Comparison of ENCODE assay signal across 12 mouse cellular contexts in genomic region chr14:57069906-57070305, GRCm38 (mm10). TPM values are rescaled to one million over a fixed set of nuclear protein-coding genes. Genes with fewer than 3 reads are reported as not detected.
DNase-seq lines count a peak whose midpoint lies in the region; ATAC-seq and TF ChIP-seq lines count a peak whose summit lies in the region.
"Not testable (repeated sequence)": the region's sequence is repeated elsewhere in the genome, so short reads cannot be mapped to it uniquely, and the experiment has no call there.
"Had no signal": no experiment of that assay in that cellular context is flagged by ENCODE, and none has a peak within 500 bp of the region (broad histone marks: within the 10 kb centered on the region; RNA-seq: fewer than 3 reads in every experiment).

No protein-coding gene starts in this region.

- not testable (repeated sequence) for H3K27me3 ChIP-seq in cerebellum, adult 2 months (ENCODE audit: control insufficient read depth, insufficient read depth, low read length); intestine, embryonic 14.5 days (replicated peaks; ENCODE audit: control insufficient read depth, insufficient read depth, low read length)

- H3K36me3 ChIP-seq in intestine, embryonic 14.5 days (ENCODE audit: control insufficient read depth, insufficient read depth, low read length) = not testable (repeated sequence)

- H3K27ac ChIP-seq in cerebellum, adult 2 months (ENCODE audit: insufficient read depth, low read length); intestine, embryonic 14.5 days (ENCODE audit: low read depth): not testable (repeated sequence)

- not testable (repeated sequence) for ATAC-seq in intestine, embryonic 14.5 days (replicated peaks; ENCODE audit: low FRiP score, low TSS enrichment, low read depth)
- peak; percentile 91 for ATAC-seq in megakaryocyte progenitor cell, adult 5-6 weeks (replicated peaks; ENCODE audit: poor library complexity)

- 0% methylated on average over 2 of the region's 2 CpGs for WGBS in cerebellum, adult 2 months
- 4% methylated on average over 2 of the region's 2 CpGs for WGBS in intestine, embryonic 14.5 days

- peak; percentile 25; the same call in 1 of the 2 replicates for TF ChIP-seq CTCF in cerebellum, adult 2 months (IDR thresholded peaks at IDR 0.05; ENCODE audit: borderline replicate concordance, insufficient read depth, low read depth, low read length)

- H3K4me3 ChIP-seq in cerebellum, adult 2 months (replicated peaks; ENCODE audit: insufficient read depth, low read depth, low read length); intestine, embryonic 14.5 days (ENCODE audit: low read depth, low read length): not testable (repeated sequence)

- not testable (repeated sequence) for H3K4me1 ChIP-seq in cerebellum, adult 2 months (ENCODE audit: control insufficient read depth, insufficient read depth, low read length); intestine, embryonic 14.5 days (replicated peaks; ENCODE audit: control insufficient read depth, insufficient read depth, low read length)

- intact Hi-C loops in left cerebral cortex, postnatal 36 days (cut with DNase I) = not testable (repeated sequence)

- DNase-seq in ZHBTc4 (ENCODE audit: low read depth, low spot score) = peak; percentile 72
- peak; percentile 9 to 33 for DNase-seq in cerebellum, adult 2 months
- DNase-seq in forelimb bud, embryonic 11.5 days (ENCODE audit: low read depth, low spot score) = peak; percentile 78
- peak; percentile 75 for DNase-seq in intestine, embryonic 14.5 days (ENCODE audit: low spot score)
- peak; percentile 18 to 19 for DNase-seq in left cerebral cortex, postnatal 36 days (ENCODE audit: low spot score in 2 of 2)
- peak; percentile 19 for DNase-seq in spleen, adult 12 weeks (ENCODE audit: low spot score)

- not testable (repeated sequence) for TF ChIP-seq POLR2A in cerebellum, adult 2 months (IDR thresholded peaks at IDR 0.05; ENCODE audit: borderline replicate concordance, insufficient read depth, low read length)

- not testable (repeated sequence) for H3K9ac ChIP-seq in intestine, embryonic 14.5 days (ENCODE audit: low read length)

- not testable (repeated sequence) for H3K9me3 ChIP-seq in intestine, embryonic 14.5 days (ENCODE audit: control insufficient read depth, low read length)

- H3K4me2 ChIP-seq in intestine, embryonic 14.5 days (ENCODE audit: low read length) = not testable (repeated sequence)

RNA-seq across cellular contexts. Expression of gene Gja3, which starts 12.0 kb away (rescaled TPM):
- polyA plus RNA-seq in cerebellum, adult 2 months (2012; rRNA removed) = 0.08 TPM in 1 of 2 replicates, not detected in the other
- 0.16 and 0.23 TPM in 2 replicates for polyA plus RNA-seq in intestine, embryonic 14.5 days (2014; fragmentation: Nextera tagmentation; extraction: Ambion mirVana)
- under 1 TPM; 0.15 to 0.27 TPM for total RNA-seq in left cerebral cortex, postnatal 36 days (2021)
- not detected in 2 replicates for total RNA-seq in megakaryocyte progenitor cell, adult 5-6 weeks (2015)
- total RNA-seq in megakaryocyte progenitor cell, adult 5-6 weeks (2017) = not detected in 2 replicates

RNA-seq across cellular contexts. Expression of gene Gjb2, which starts 34.6 kb away (rescaled TPM):
- 5.6 and 7.5 TPM in 2 replicates for polyA plus RNA-seq in cerebellum, adult 2 months (2012; rRNA removed)
- polyA plus RNA-seq in intestine, embryonic 14.5 days (2014; fragmentation: Nextera tagmentation; extraction: Ambion mirVana) = 2.2 and 3.7 TPM in 2 replicates
- total RNA-seq in left cerebral cortex, postnatal 36 days (2021) = 10 to 100 TPM in 1 of 2 experiments, 1 to 10 TPM in 1; 8.8 to 10.8 TPM
- total RNA-seq in megakaryocyte progenitor cell, adult 5-6 weeks (2015) = 0.10 TPM in 1 of 2 replicates, not detected in the other
- total RNA-seq in megakaryocyte progenitor cell, adult 5-6 weeks (2017) = not detected in 2 replicates

RNA-seq across cellular contexts. Expression of gene Gm4491, which starts 45.8 kb away (rescaled TPM):
- polyA plus RNA-seq in cerebellum, adult 2 months (2012; rRNA removed) = 0.41 and 0.51 TPM in 2 replicates
- polyA plus RNA-seq in intestine, embryonic 14.5 days (2014; fragmentation: Nextera tagmentation; extraction: Ambion mirVana) = not detected in 2 replicates
- under 1 TPM; 0.77 to 0.96 TPM for total RNA-seq in left cerebral cortex, postnatal 36 days (2021)
- not detected in 2 replicates for total RNA-seq in megakaryocyte progenitor cell, adult 5-6 weeks (2015)
- total RNA-seq in megakaryocyte progenitor cell, adult 5-6 weeks (2017) = not detected in 2 replicates
- total RNA-seq: gastrocnemius, postnatal 14 days had no signal
- polyA plus RNA-seq: embryonic facial prominence, embryonic 12.5 days; limb, embryonic 14.5 days; neural tube, embryonic 12.5 days; stomach, embryonic 16.5 days had no signal

Comparison
In these comparisons a context has a peak if more than half of its experiments do, and no peak if none do; other contexts are left out.
1. DNase-seq: peak in every context shown above with its lines; median percentile 78 in forelimb bud, embryonic 11.5 days; 75 in intestine, embryonic 14.5 days; 72 in ZHBTc4; 21 in cerebellum, adult 2 months; 19 in spleen, adult 12 weeks; 18 in left cerebral cortex, postnatal 36 days.
2. RNA of gene Gjb2, which starts 34.6 kb away (total RNA-seq): 8.8 to 10.8 TPM in left cerebral cortex, postnatal 36 days; 0.10 TPM in megakaryocyte progenitor cell, adult 5-6 weeks; every median in the first group is over 4 times any median in the second.